Mouse (Mus musculus): ENCODE data around the gene Tmprss12. TPM values are rescaled to one million over a fixed set of nuclear protein-coding genes. Genes with fewer than 3 reads are reported as not detected.
"Not testable (repeated sequence)": the region's sequence is repeated elsewhere in the genome, so short reads cannot be mapped to it uniquely, and the experiment has no call there.

Gene Tmprss12
- polyA plus RNA-seq, 1 experiment from 2014 or later: not detected

DNA sequence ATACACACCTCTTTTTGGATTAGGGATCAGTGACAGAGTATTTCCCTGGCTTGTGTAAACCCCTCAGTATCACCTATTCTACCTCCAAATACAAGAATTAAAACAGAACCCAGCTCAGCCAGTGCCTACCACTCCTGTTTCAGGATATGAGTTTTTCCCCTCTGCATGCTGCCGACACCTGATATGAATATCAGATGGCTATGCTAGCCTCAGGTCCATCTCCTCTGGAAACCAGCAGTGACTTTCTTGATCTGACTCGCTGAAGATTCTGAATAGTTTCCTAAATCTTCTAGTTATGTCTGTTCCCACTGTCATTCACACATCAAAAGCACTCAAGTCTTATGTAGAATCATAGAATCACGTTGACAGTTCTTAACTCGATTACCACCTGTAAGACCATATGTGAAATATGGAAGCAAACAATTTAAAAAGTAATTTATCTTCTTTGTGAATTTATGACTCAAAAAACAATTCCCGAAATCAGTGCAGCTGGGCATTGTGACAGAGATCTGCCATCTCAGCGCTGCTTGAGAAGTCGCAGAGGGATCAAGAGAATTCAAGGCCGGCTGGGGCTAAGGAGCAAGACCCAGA lies 22.9 kb downstream of the Tmprss12 start:
- H3K4me3 ChIP-seq (ENCODE audit: control insufficient read depth in 1 of 2, insufficient read depth in 1 of 2, low read depth in 1 of 2, low read length in 2 of 2): peak overlapping the region; percentile 51 to 55; a peak in 2 of 4 replicates
- 61% methylated on average over 8 of the region's 8 CpGs for WGBS
- peak overlapping the region; percentile 11 for H3K9ac ChIP-seq (ENCODE audit: low read length)
- no peaks in the 10 kb centered on the region for H3K9me3 ChIP-seq (ENCODE audit: control insufficient read depth, low read length)
- H3K4me1 ChIP-seq (ENCODE audit: control insufficient read depth in 2 of 2, insufficient read depth in 2 of 2, low read length in 2 of 2): no peaks in the 10 kb centered on the region; a peak in 1 of 4 replicates
- H3K4me2 ChIP-seq (ENCODE audit: low read length): peak overlapping the region; percentile 83
- H3K27ac ChIP-seq (replicated peaks in 1 of 2; ENCODE audit: control insufficient read depth in 1 of 2, insufficient read depth in 1 of 2, low read depth in 2 of 2, low read length in 2 of 2): peak overlapping the region; percentile 73 to 79; a peak in 1 of 4 replicates
- no peak for ATAC-seq (ENCODE audit: insufficient number of reproducible peaks, insufficient read depth, low FRiP score, low read depth)
- no peaks in the 10 kb centered on the region for H3K36me3 ChIP-seq (ENCODE audit: control insufficient read depth, insufficient read depth, low read length)
- no peaks in the 10 kb centered on the region for H3K27me3 ChIP-seq (ENCODE audit: control insufficient read depth, insufficient read depth, low read length)

DNA sequence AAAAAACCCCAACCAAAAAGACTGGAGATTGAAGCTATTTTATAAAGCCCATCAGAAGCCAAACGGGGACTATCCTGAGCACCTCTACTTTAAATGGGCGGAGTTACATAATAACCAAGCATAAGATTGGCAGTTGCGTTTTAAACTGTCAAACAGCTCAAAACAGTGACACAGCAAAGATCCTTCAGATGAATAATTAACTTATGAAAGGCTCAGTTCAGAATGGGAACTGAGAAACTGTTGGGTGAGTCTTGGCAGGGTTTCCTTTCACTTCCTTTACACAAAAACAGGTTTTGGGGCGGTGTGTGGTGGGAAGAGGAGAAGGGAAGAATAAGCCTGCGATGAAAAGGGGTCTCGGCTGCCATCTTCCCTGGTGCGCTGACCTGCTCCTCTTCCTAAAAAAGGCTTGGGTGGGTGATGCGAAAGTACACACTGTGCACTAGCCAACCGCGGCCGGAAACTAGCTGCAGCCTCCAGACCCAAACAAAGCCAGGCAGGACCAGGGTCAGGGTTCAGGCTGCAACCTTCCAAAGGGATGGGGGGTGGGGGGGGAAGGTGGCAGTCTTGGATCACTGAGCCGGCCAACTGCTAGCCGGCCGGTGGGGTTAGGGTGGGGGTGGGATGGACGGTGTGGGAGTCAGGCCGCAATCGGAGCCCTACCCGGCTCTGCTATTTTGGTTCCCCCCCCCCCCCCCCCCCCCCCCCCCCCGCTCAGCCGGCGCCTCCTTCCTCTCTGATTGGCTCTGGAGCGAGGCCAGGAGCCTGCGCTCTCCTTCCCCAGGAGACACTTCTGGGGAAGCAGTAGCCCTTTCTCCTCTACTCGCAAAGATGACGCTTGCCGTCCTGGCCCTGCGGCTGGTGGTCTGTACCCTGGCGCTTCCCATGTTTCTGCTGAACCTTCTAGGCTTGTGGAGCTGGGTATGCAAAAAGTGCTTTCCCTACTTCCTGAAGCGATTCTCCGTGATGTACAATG lies 23.7 kb downstream of the Tmprss12 start, which contains the start of gene Mettl7a1:
Gene Mettl7a1 (plus strand): TSS at position 122 of the 973 bp plus-strand sequence.
- no peaks in the 10 kb centered on the region for H3K36me3 ChIP-seq (ENCODE audit: control insufficient read depth, insufficient read depth, low read length)
- H3K4me1 ChIP-seq (ENCODE audit: control insufficient read depth in 2 of 2, insufficient read depth in 2 of 2, low read length in 2 of 2): no peaks in the 10 kb centered on the region; a peak in 1 of 4 replicates
- no peaks in the 10 kb centered on the region for H3K9me3 ChIP-seq (ENCODE audit: control insufficient read depth, low read length)
- H3K4me2 ChIP-seq (ENCODE audit: low read length): peak within 1 kb of the TSS; percentile 83
- ATAC-seq (ENCODE audit: insufficient number of reproducible peaks, insufficient read depth, low FRiP score, low read depth): peak; percentile 58
- WGBS: 3% methylated on average over 20 of the region's 30 CpGs
- H3K27me3 ChIP-seq (ENCODE audit: control insufficient read depth, insufficient read depth, low read length): no peaks in the 10 kb centered on the region
- peak within 1 kb of the TSS; percentile 73 to 79 for H3K27ac ChIP-seq (replicated peaks in 1 of 2; ENCODE audit: control insufficient read depth in 1 of 2, insufficient read depth in 1 of 2, low read depth in 2 of 2, low read length in 2 of 2)
- peak within 1 kb of the TSS; percentile 75 for H3K9ac ChIP-seq (ENCODE audit: low read length)
- peak within 1 kb of the TSS; percentile 55 to 79 for H3K4me3 ChIP-seq (ENCODE audit: control insufficient read depth in 1 of 2, insufficient read depth in 1 of 2, low read depth in 1 of 2, low read length in 2 of 2)

DNA sequence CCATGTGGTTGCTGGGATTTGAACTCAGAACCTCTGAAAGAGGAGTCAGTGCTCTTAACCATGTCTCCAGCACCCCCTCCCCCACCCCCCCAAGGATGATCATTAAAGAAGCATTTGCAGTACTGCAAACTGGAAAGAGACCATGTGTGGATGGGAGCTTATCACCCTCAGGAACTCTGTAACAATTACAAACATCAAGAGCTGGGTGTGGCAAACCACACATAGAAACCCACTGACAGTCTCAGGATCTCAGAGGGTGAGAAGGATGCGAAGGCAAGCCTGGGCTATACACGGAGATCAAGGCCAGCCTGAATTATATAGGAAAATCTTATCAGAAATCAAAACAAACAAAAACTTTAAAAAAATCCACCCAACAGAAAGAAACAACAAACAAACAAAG lies 25.6 kb downstream of the Tmprss12 start:
- WGBS: 82% methylated on average over 2 of the region's 2 CpGs
- no peak overlapping the region for H3K4me3 ChIP-seq (ENCODE audit: control insufficient read depth in 1 of 2, insufficient read depth in 1 of 2, low read depth in 1 of 2, low read length in 2 of 2)
- no peaks in the 10 kb centered on the region for H3K27me3 ChIP-seq (ENCODE audit: control insufficient read depth, insufficient read depth, low read length)
- no peak overlapping the region for H3K4me2 ChIP-seq (ENCODE audit: low read length)
- no peaks in the 10 kb centered on the region for H3K36me3 ChIP-seq (ENCODE audit: control insufficient read depth, insufficient read depth, low read length)
- no peak for ATAC-seq (ENCODE audit: insufficient number of reproducible peaks, insufficient read depth, low FRiP score, low read depth)
- no peak overlapping the region for H3K9ac ChIP-seq (ENCODE audit: low read length)
- H3K9me3 ChIP-seq (ENCODE audit: control insufficient read depth, low read length): no peaks in the 10 kb centered on the region
- H3K4me1 ChIP-seq (ENCODE audit: control insufficient read depth in 2 of 2, insufficient read depth in 2 of 2, low read length in 2 of 2): no peaks in the 10 kb centered on the region; a peak in 1 of 4 replicates
- no peak overlapping the region for H3K27ac ChIP-seq (replicated peaks in 1 of 2; ENCODE audit: control insufficient read depth in 1 of 2, insufficient read depth in 1 of 2, low read depth in 2 of 2, low read length in 2 of 2)

DNA sequence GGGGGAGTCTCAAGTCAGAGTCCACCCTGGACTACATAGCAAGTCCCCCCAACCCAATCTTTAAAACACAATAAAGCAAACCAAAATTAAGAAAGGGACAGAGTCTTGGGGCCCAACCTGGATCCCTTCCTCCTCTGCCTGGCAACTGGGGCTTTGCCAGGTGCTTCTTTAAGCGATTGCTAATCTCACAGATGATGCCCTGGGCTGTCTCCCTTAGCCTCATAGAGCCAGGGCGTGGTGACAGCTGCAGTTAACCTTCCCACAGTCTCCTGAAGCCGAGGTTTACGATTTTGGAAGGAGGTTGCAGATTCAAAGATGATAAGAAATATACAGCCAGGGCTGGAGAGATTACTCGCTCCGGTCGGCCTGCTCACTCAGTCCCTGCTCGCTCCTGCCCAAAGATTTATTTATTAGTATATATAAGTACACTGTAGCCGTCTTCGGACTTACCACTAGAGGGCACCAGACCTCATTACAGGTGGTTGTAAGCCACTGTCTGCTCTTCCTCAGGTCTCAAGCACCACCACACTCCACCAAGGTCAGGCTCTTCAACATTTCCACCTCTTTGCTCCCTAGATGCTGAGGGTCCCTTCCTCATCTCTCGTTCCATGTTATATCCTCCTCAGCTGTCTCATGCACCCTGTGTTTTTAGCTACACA lies 26.9 kb downstream of the Tmprss12 start:
- not testable (repeated sequence) for H3K4me2 ChIP-seq (ENCODE audit: low read length); H3K9me3 ChIP-seq (ENCODE audit: control insufficient read depth, low read length); H3K36me3 ChIP-seq (ENCODE audit: control insufficient read depth, insufficient read depth, low read length); H3K9ac ChIP-seq (ENCODE audit: low read length); H3K4me1 ChIP-seq (ENCODE audit: control insufficient read depth in 2 of 2, insufficient read depth in 2 of 2, low read length in 2 of 2); ATAC-seq (ENCODE audit: insufficient number of reproducible peaks, insufficient read depth, low FRiP score, low read depth); H3K4me3 ChIP-seq (ENCODE audit: control insufficient read depth in 1 of 2, insufficient read depth in 1 of 2, low read depth in 1 of 2, low read length in 2 of 2); H3K27me3 ChIP-seq (ENCODE audit: control insufficient read depth, insufficient read depth, low read length); H3K27ac ChIP-seq (replicated peaks in 1 of 2; ENCODE audit: control insufficient read depth in 1 of 2, insufficient read depth in 1 of 2, low read depth in 2 of 2, low read length in 2 of 2)
- 41% methylated on average over 11 of the region's 11 CpGs for WGBS

DNA sequence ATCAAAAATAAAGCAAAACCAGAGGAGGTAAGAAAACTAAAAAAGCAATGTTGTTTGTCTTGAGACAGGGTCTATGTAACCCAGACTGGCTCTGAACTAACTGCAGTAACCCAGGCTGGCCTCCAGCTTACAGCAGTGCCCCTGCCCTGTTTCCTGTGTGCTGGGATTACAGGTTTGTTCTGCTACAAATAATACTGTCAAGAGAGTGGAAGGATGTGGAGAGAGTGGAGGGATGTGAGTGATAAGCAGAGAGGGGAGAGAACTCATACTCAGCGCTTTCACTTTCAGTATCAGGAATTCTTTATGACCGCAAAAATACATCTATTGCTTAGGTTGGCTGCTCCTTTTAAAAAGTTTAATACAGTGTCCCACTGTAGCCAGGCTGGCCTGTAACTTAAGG lies 31.7 kb downstream of the Tmprss12 start:
- 50% methylated on average over 2 of the region's 2 CpGs for WGBS
- H3K4me2 ChIP-seq (ENCODE audit: low read length): no peak overlapping the region
- no peak overlapping the region for H3K9ac ChIP-seq (ENCODE audit: low read length)

DNA sequence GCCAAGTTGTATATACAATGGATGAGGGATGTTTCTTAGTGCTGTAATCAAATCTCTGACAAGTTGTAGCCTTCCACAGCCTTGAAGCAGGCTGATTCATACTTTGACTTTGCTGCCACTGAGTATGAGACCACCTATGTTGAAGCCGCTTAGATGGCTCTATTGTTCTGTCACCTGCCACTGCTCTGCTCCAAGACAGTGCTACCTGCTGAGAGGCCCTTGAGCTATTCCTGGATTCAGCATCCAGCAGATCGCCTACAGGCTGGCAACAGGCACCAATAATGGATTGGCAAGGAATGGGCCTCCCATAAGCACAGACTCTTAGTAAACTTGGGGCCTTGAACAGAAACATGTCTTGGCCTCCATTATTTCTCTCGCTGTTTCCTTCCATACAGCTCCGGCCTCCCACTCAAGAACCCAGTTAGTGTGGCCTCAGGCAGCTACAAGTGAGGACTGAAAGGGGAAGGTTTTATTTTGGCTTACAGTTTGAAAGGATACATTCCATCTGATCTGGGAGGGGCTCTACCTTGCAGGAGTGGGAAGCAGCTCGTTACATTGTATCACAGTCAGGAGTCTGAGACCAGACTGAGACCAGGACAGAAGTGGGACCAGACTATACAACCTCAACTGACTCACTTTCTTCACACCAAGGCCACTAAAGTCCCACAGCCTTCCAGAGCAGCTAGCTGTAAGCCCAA lies 34.0 kb downstream of the Tmprss12 start:
- Histone ChIP-seq H3K9me3 (ENCODE audit: control insufficient read depth, low read length) (no peaks in the 10 kb centered on the region), H3K27me3 (ENCODE audit: control insufficient read depth, insufficient read depth, low read length) (no peaks in the 10 kb centered on the region), H3K9ac (ENCODE audit: low read length) (no peak overlapping the region), H3K36me3 (ENCODE audit: control insufficient read depth, insufficient read depth, low read length) (no peaks in the 10 kb centered on the region), H3K4me1 (ENCODE audit: control insufficient read depth in 2 of 2, insufficient read depth in 2 of 2, low read length in 2 of 2) (no peaks in the 10 kb centered on the region), H3K4me2 (ENCODE audit: low read length) (no peak overlapping the region), H3K4me3 (ENCODE audit: control insufficient read depth in 1 of 2, insufficient read depth in 1 of 2, low read depth in 1 of 2, low read length in 2 of 2) (no peak overlapping the region), H3K27ac (replicated peaks in 1 of 2; ENCODE audit: control insufficient read depth in 1 of 2, insufficient read depth in 1 of 2, low read depth in 2 of 2, low read length in 2 of 2) (no peak overlapping the region)
- ATAC-seq (ENCODE audit: insufficient number of reproducible peaks, insufficient read depth, low FRiP score, low read depth): no peak
- WGBS: 87% methylated on average over 5 of the region's 5 CpGs

More for the DNA sequence above, 31.7 kb downstream of the Tmprss12 start:
- no peak overlapping the region for H3K27ac ChIP-seq (replicated peaks in 1 of 2; ENCODE audit: control insufficient read depth in 1 of 2, insufficient read depth in 1 of 2, low read depth in 2 of 2, low read length in 2 of 2)
- no peak overlapping the region for H3K4me3 ChIP-seq (ENCODE audit: control insufficient read depth in 1 of 2, insufficient read depth in 1 of 2, low read depth in 1 of 2, low read length in 2 of 2)
- no peaks in the 10 kb centered on the region for H3K36me3 ChIP-seq (ENCODE audit: control insufficient read depth, insufficient read depth, low read length)
- no peaks in the 10 kb centered on the region for H3K27me3 ChIP-seq (ENCODE audit: control insufficient read depth, insufficient read depth, low read length)
- ATAC-seq (ENCODE audit: insufficient number of reproducible peaks, insufficient read depth, low FRiP score, low read depth): no peak
- H3K9me3 ChIP-seq (ENCODE audit: control insufficient read depth, low read length): no peaks in the 10 kb centered on the region
- no peaks in the 10 kb centered on the region for H3K4me1 ChIP-seq (ENCODE audit: control insufficient read depth in 2 of 2, insufficient read depth in 2 of 2, low read length in 2 of 2)
